Mouse (Mus musculus) regulatory T cell (primary cell): ENCODE measurements around the gene Tfpi.
"Not testable (repeated sequence)": the region's sequence is repeated elsewhere in the genome, so short reads cannot be mapped to it uniquely, and the experiment has no call there.

Experiments used
- in situ Hi-C: fragments of 300-600 bp; cut with MboI, MseI; formaldehyde crosslinking; loops from one replicate; pipeline ENCODE4 v1.15.1; 2025; ENCODE audit warnings: high pct_unique_total_duplicates

Gene Tfpi

DNA sequence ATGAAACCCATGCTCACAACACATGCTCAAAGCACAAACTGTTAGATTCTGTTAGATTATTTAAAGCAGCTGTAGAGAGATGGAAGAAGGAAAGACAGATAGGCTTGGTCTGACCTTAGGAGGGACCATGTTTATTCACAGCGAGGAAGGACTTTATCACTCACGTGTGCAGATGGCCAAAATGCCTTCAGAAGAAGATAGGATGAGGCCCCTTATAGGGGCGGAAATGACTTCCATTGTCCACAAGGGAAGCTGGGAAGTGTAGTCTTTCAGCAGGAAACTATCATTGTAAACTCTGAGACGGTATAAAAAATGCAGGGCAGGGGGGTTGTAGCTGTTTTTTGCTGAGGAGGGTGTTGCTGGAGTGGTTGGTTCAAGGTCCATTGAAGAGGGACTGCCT, at the start of gene Tfpi:
Gene Tfpi, minus strand, starts transcription at position 199 of the 400 bp plus-strand sequence.
- in situ Hi-C loops = loop anchor here (25.0 kb wide), 1 partner anchor 561 kb away; the partner anchor contains the start of genes P2rx3, Ssrp1 and Tnks1bp1

DNA sequence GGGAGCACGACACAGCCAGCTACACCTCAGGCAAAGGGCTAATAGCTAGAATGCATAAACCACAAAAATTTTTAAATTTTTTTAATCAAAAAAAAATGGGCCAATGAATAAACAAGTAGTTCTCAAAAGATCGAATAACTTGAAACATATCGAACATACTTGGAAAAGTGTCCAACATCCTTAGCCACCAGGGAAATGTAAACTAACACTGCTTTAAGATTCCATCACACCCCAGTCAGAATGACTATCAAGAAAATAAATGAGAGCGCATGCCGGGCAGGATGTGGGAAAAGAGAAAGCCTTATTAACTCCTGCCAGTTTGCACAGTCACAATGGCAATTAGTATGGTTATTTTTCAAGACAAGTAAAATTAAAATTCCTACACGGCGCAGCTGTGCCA, 49.6 kb upstream of the Tfpi start:
- in situ Hi-C loops = no loop called here

GRCm38 (mm10) chr2:84525806-84526205, 49.2 kb upstream of the Tfpi start:
- in situ Hi-C loops = no loop called here

GRCm38 (mm10) chr2:84525047-84525446, 48.5 kb upstream of the Tfpi start:
- in situ Hi-C loops = no loop called here

DNA sequence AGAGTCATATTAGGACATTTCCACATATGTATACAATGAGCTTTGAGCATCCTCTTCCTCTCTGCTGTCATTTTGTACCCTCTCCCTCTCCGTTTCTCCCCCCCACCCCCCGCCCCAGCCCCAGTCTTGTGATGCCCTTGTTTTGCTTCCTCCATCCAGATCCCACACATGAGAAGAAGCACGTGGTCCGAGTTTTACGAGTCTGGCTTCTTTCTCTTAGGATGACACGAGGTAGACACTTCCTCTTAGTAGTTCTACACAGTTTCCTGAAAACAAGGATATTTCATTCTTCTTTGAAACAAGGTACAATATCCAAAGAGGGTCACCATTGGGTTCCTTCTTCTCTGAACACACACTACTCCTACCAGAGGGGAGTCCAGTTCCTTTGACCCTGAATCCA, 47.4 kb upstream of the Tfpi start:
- in situ Hi-C loops = no loop called here

GRCm38 (mm10) chr2:84523103-84523865, 46.7 kb upstream of the Tfpi start:
- in situ Hi-C loops = no loop called here

GRCm38 (mm10) chr2:84519514-84520067, 43.0 kb upstream of the Tfpi start:
- in situ Hi-C loops = no loop called here

DNA sequence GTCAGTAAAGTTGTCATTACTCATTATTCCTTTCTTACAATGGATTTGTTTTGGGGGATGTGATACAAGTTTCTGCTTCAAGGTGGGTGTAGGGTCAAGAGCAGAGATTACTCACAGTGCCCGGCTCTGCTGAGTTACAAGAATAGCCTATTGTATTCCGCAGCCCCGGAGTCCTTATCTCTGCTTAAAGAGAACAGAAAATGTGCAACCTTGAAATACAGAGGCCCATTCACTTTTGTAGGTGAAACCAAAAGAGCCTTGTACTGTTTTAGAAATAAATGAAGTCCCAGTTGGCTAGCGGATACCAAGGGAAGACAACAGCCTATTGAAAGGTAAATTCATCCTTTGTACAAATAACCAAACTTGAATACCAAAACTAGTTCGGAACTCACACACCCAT, 42.2 kb upstream of the Tfpi start:
- in situ Hi-C loops = no loop called here

DNA sequence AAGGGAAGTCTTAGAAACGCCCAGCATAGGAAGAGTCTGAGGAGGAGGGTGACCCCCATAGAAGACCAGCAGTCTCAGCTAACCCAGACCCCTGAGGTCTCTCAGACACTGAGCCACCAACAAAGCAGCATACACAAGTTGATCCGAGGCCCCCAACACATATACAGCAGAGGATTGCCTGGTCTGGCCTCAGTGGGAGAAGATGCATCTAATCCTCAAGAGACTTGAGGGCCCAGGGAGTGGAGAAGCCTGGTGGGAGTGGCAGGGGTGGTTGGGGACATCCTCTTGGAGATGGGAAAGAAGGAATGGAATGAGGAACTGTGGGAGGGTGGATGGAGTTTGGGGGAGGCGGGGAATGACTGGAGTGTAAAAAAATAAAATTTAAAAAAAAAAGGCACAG, 36.7 kb upstream of the Tfpi start:
- in situ Hi-C loops = no loop called here

- in situ Hi-C loops = no loop called here
Observed at GRCm38 (mm10) chr2:84511508-84511907, 34.9 kb upstream of the Tfpi start.

DNA sequence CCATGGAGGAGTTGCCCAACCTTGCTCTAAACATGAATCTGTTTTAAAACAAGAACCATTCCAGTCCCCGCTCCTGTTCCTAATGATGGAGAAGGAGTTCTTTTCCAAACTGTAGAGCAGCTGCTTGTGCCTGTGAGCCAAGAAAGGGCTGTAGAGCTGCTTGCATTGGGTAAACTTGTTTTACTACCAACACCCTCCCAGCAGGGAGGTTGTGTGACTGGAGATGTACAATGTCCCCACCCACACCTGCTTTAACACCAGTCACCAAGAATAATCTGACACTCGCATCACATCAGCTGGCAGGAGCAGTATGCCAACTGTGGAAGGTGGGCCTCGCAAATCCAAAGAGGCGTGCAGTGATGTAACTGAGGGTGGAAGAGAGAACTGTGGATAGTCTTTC, 34.5 kb upstream of the Tfpi start:
- in situ Hi-C loops = no loop called here

GRCm38 (mm10) chr2:84504954-84505394, 28.4 kb upstream of the Tfpi start:
- in situ Hi-C loops = not testable (repeated sequence)

DNA sequence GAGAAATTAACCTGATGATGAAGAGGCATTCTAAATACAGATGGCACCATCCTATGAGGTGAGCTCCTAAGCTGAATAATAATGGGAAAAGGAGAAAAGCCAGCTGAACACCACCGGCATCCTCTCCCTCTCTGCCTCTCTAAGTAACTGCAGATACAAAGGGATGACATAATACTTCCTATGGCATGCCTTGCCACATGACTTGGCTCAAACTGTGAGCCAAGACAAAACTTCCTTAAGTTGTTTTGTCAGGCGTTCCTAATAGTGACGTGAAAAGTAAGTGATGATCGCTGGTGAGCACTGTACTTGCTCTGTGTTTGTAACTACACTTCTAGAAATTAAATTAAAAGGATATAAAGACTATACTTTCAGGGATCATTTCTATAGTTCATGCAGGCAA, 27.7 kb upstream of the Tfpi start:
- in situ Hi-C loops = no loop called here

GRCm38 (mm10) chr2:84498921-84499320, 22.3 kb upstream of the Tfpi start:
- in situ Hi-C loops = loop anchor here (25.0 kb wide), 1 partner anchor 538 kb away; the partner anchor contains the start of genes P2rx3, Ssrp1 and Tnks1bp1

GRCm38 (mm10) chr2:84495108-84495507, 18.5 kb upstream of the Tfpi start:
- in situ Hi-C loops = loop anchor here (25.0 kb wide), 1 partner anchor 542 kb away; the partner anchor contains the start of genes P2rx3, Ssrp1 and Tnks1bp1

DNA sequence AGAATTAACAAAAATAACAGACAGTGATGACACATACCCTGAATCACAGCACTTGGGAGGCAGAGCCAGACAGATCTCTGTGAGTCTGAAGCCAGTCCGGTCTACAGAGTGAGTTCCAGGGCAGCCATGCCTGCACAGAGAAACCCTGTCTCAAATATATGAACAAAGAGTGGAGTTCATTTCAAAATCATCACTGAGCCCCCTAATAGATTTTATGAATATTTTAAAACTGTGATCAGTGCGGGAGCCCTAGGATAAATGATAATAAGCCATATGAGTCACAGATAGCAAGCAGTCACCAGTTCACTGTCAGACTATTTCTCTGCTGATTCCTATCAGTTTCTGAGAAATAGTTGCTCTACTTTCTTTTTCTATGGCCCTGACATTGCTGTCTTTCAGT, 17.1 kb upstream of the Tfpi start:
- in situ Hi-C loops = loop anchor here (25.0 kb wide), 1 partner anchor 544 kb away; the partner anchor contains the start of genes P2rx3, Ssrp1 and Tnks1bp1

GRCm38 (mm10) chr2:84491715-84492114, 15.1 kb upstream of the Tfpi start:
- in situ Hi-C loops = loop anchor here (25.0 kb wide), 1 partner anchor 546 kb away; the partner anchor contains the start of genes P2rx3, Ssrp1 and Tnks1bp1

DNA sequence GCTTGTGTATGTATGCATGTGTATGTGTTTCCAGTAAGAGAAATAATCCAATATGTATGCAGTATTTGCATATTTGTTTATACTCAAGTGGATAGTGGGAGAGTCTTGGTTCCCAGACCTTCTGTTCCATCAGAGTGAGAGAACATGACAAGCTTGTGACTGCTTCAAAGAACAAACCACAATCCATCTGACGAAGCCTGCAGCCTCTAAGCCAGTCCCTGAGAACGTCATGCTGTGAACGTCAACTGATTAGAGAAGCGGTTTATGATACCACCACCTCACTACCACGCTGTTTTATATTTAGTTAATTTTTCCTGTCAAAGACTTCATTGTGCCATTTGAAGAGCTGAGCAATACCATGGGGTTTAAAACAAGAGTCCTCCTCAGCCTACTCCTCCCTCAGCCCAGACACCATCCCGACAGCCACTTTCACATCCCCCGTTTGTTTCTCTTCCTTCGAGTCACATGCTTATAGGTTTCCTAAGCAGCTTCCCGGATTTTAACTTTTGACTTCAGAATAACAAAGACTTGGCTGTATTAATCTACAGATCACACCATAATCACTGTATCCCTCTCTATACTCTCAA, 11.2 kb upstream of the Tfpi start:
- in situ Hi-C loops = loop anchor here (25.0 kb wide), 1 partner anchor 550 kb away; the partner anchor contains the start of genes P2rx3, Ssrp1 and Tnks1bp1

DNA sequence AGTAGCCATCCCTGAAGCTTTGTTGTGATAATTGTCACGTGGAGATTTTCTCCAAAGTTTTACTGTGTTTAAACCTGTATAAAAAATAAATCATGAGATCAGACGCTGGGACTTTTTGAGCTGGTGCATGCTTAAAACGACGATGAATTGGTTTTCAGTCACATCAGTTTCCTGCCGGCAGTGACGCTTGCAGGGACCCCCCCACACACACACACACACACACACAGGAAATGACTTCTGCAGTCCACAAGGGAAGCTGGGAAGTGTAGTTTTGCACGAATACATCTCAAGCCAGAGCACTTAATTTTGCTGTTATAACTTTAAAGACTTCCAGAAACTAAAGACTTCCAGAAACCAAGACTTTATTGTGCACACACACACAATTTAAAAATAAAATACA, 5.3 kb upstream of the Tfpi start:
- in situ Hi-C loops = loop anchor here (25.0 kb wide), 1 partner anchor 555 kb away; the partner anchor contains the start of genes P2rx3, Ssrp1 and Tnks1bp1

DNA sequence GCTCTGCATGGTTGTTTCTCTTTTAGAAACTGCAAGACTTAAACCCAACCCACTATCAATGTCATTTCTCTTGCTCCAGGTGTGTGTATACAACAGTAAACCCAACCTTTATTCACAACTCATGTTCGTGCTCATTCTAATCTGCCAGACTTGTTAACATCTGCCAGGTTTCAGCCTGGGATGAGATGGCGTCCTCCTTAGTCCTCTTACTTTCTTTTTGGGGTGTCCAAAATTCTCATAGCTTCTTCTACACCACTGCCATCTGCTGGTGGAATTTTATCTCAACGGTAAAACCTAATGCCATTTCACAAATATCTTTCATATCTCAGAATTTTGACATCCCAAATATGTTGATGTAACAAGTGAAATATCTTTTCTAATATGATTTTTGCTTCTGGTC, 2.5 kb upstream of the Tfpi start:
- in situ Hi-C loops = loop anchor here (25.0 kb wide), 1 partner anchor 558 kb away; the partner anchor contains the start of genes P2rx3, Ssrp1 and Tnks1bp1

DNA sequence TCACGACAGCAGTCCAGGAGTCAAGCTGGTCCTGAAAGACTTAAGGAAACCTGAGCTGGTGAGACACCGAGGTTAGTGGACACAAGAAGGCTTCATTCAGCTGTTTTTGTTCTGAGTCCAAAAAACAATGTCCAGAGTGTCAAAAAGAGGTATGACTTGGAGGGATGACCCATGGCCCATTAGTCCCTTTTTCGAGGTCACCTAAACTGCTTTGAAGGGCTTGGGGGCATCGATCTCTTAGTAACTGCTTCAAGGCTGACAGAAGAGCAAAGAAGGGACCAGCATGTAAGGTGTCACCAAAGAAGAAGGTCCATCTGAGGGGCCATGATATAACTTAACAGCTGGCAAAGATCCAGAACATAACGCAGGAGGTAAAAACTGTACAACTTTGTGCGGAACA, 1.2 kb upstream of the Tfpi start:
- in situ Hi-C loops = loop anchor here (25.0 kb wide), 1 partner anchor 560 kb away; the partner anchor contains the start of genes P2rx3, Ssrp1 and Tnks1bp1

GRCm38 (mm10) chr2:84476131-84476530, 444 bp downstream of the Tfpi start:
- in situ Hi-C loops = loop anchor here (25.0 kb wide), 1 partner anchor 561 kb away; the partner anchor contains the start of genes P2rx3, Ssrp1 and Tnks1bp1
